Mouse (Mus musculus) CH12.LX (cell line): ENCODE data around the gene Pfdn6. TPM values are rescaled to one million over a fixed set of nuclear protein-coding genes. Genes with fewer than 3 reads are reported as not detected.

Source experiments
- DNase-seq: peaks from one replicate; pipeline ENCODE4 v3.0.0-alpha.2; 2013; ENCODE audit errors: extremely low read depth
- H3K27ac ChIP-seq: 2 replicates; pipeline ENCODE4 v1.5.1; 2012; ENCODE audit warnings: low read depth, mild to moderate bottlenecking, control low read depth, moderate library complexity; ENCODE audit not compliant: insufficient read depth
- H3K27me3 ChIP-seq: replicated peaks from 2 replicates; pipeline ENCODE3; 2012; ENCODE audit warnings: inconsistent platforms
- H3K36me3 ChIP-seq, 2 experiments: replicated peaks in 1 of 2; 2 replicates each; pipeline versions ENCODE3 to v1.6.1; 2012; ENCODE audit warnings: inconsistent platforms in 1 of 2, low read length in 1 of 2, mild to moderate bottlenecking in 1 of 2, mixed read lengths in 1 of 2, moderate library complexity in 1 of 2; ENCODE audit not compliant: control insufficient read depth in 1 of 2, insufficient read depth in 1 of 2
- H3K4me1 ChIP-seq, 2 experiments: 2 replicates each; pipeline ENCODE4 v1.6.1; 2012; ENCODE audit warnings: inconsistent platforms in 1 of 2, moderate library complexity in 1 of 2; ENCODE audit not compliant: insufficient read depth in 2 of 2, control insufficient read depth in 1 of 2
- H3K4me2 ChIP-seq: 2 replicates; pipeline ENCODE4 v1.6.1; 2012; ENCODE audit warnings: low read depth, mild to moderate bottlenecking, control low read depth; ENCODE audit not compliant: poor library complexity, insufficient read depth, severe bottlenecking
- H3K4me3 ChIP-seq, 3 experiments: fragments of 150-350 bp in 1 of 3; sonication (generic) in 1 of 3; replicated peaks in 1 of 3; 2 replicates each; pipeline versions ENCODE3 to v1.5.1; 2011 to 2012; ENCODE audit warnings: low read depth in 2 of 3, low read length in 2 of 3, mild to moderate bottlenecking in 2 of 3, moderate library complexity in 2 of 3, control low read depth in 1 of 3, improper control_type of control experiment in 1 of 3, inconsistent platforms in 1 of 3, mixed read lengths in 1 of 3; ENCODE audit not compliant: poor library complexity in 1 of 3
- H3K79me2 ChIP-seq: replicated peaks from 2 replicates; pipeline ENCODE4 v1.6.1; 2012; ENCODE audit warnings: mild to moderate bottlenecking, moderate library complexity; ENCODE audit not compliant: control insufficient read depth, poor library complexity, insufficient read depth, severe bottlenecking; ENCODE audit errors: extremely low read depth
- H3K9ac ChIP-seq: 2 replicates; pipeline ENCODE4 v1.6.1; 2012; ENCODE audit warnings: low read depth, mild to moderate bottlenecking, control low read depth, moderate library complexity; ENCODE audit not compliant: insufficient read depth
- H3K9me3 ChIP-seq: replicated peaks from 2 replicates; pipeline ENCODE3; 2012; ENCODE audit warnings: low read length, inconsistent platforms, mixed read lengths
- BHLHE40 ChIP-seq: IDR thresholded peaks from 2 replicates; pipeline ENCODE4 v1.6.1; 2011; ENCODE audit warnings: mild to moderate bottlenecking, low read depth, low read length, improper control_type of control experiment
- CHD1 ChIP-seq: IDR thresholded peaks from 2 replicates; pipeline ENCODE4 v1.6.1; 2012; ENCODE audit warnings: low read depth, low read length, improper control_type of control experiment, inconsistent platforms
- CHD2 ChIP-seq: IDR thresholded peaks from 2 replicates; pipeline ENCODE4 v1.6.1; 2011; ENCODE audit warnings: low read length, improper control_type of control experiment
- CTCF ChIP-seq, 2 experiments: IDR thresholded peaks in 1 of 2; conservative IDR thresholded peaks in 1 of 2; 2 replicates each; pipeline ENCODE4 v1.5.1; 2011 to 2012; ENCODE audit warnings: low read depth in 2 of 2, low read length in 2 of 2, improper control_type of control experiment in 1 of 2, inconsistent platforms in 1 of 2, mild to moderate bottlenecking in 1 of 2, moderate library complexity in 1 of 2
- E2F4 ChIP-seq: IDR thresholded peaks from 2 replicates; pipeline ENCODE4 v1.6.1; 2011; ENCODE audit warnings: low read depth, low read length, improper control_type of control experiment; ENCODE audit not compliant: insufficient replicate concordance
- ELF1 ChIP-seq: IDR thresholded peaks from 2 replicates; pipeline ENCODE4 v1.6.1; 2014; ENCODE audit warnings: low read depth, mild to moderate bottlenecking, inconsistent platforms, low read length, improper control_type of control experiment
- EP300 ChIP-seq: IDR thresholded peaks from 2 replicates; pipeline ENCODE4 v1.6.1; 2011; ENCODE audit warnings: low read length, improper control_type of control experiment
- ETS1 ChIP-seq: conservative IDR thresholded peaks from 2 replicates; pipeline ENCODE4 v1.6.1; 2012; ENCODE audit warnings: low read depth, mild to moderate bottlenecking, inconsistent platforms, low read length, improper control_type of control experiment, moderate library complexity
- GABPA ChIP-seq: IDR thresholded peaks from 2 replicates; pipeline ENCODE4 v1.6.1; 2012; ENCODE audit warnings: low read depth, low read length, improper control_type of control experiment, inconsistent platforms; ENCODE audit not compliant: insufficient replicate concordance
- HCFC1 ChIP-seq: IDR thresholded peaks from 2 replicates; pipeline ENCODE4 v1.6.1; 2012; ENCODE audit warnings: low read depth, mild to moderate bottlenecking, inconsistent platforms, low read length, improper control_type of control experiment
- IRF4 ChIP-seq: IDR thresholded peaks from 2 replicates; pipeline ENCODE4 v1.6.1; 2014; ENCODE audit warnings: low read depth, mild to moderate bottlenecking, inconsistent platforms, low read length, improper control_type of control experiment
- JUN ChIP-seq: IDR thresholded peaks from 2 replicates; pipeline ENCODE4 v1.6.1; 2011; ENCODE audit warnings: low read depth, mild to moderate bottlenecking, low read length, improper control_type of control experiment, moderate library complexity; ENCODE audit not compliant: insufficient read depth
- JUND ChIP-seq: conservative IDR thresholded peaks from 2 replicates; pipeline ENCODE4 v1.6.1; 2011; ENCODE audit warnings: low read depth, low read length, improper control_type of control experiment
- KAT2A ChIP-seq: IDR thresholded peaks from 2 replicates; pipeline ENCODE4 v1.6.1; 2012; ENCODE audit warnings: low read length, improper control_type of control experiment, inconsistent platforms; ENCODE audit not compliant: insufficient replicate concordance
- MAFK ChIP-seq: IDR thresholded peaks from 2 replicates; pipeline ENCODE4 v1.6.1; 2011; ENCODE audit warnings: low read length, improper control_type of control experiment; ENCODE audit not compliant: insufficient replicate concordance
- MAX ChIP-seq: IDR thresholded peaks from 2 replicates; pipeline ENCODE4 v1.6.1; 2011; ENCODE audit warnings: low read length, improper control_type of control experiment
- MAZ ChIP-seq: IDR thresholded peaks from 2 replicates; pipeline ENCODE4 v1.6.1; 2012; ENCODE audit warnings: low read depth, mild to moderate bottlenecking, inconsistent platforms, low read length, improper control_type of control experiment, moderate library complexity
- MEF2A ChIP-seq: IDR thresholded peaks from 2 replicates; pipeline ENCODE4 v1.6.1; 2014; ENCODE audit warnings: low read depth, mild to moderate bottlenecking, inconsistent platforms, low read length, improper control_type of control experiment, borderline replicate concordance
- MXI1 ChIP-seq: IDR thresholded peaks from 2 replicates; pipeline ENCODE4 v1.6.1; 2011; ENCODE audit warnings: mild to moderate bottlenecking, low read depth, low read length, improper control_type of control experiment
- MYC ChIP-seq: IDR thresholded peaks from 2 replicates; pipeline ENCODE4 v1.6.1; 2011; ENCODE audit warnings: low read depth, mild to moderate bottlenecking, improper control_type of control experiment, low read length
- NELFE ChIP-seq: IDR thresholded peaks from 2 replicates; pipeline ENCODE4 v1.6.1; 2011; ENCODE audit warnings: low read depth, low read length, improper control_type of control experiment
- NRF1 ChIP-seq: IDR thresholded peaks from 2 replicates; pipeline ENCODE4 v1.6.1; 2014; ENCODE audit warnings: low read depth, mild to moderate bottlenecking, inconsistent platforms, low read length, improper control_type of control experiment, moderate library complexity
- PAX5 ChIP-seq: IDR thresholded peaks from 2 replicates; pipeline ENCODE4 v1.6.1; 2012; ENCODE audit warnings: low read length, inconsistent platforms, mixed read lengths
- POLR2A ChIP-seq: IDR thresholded peaks from 2 replicates; pipeline ENCODE4 v1.6.1; 2011; ENCODE audit warnings: low read depth, mild to moderate bottlenecking, improper control_type of control experiment, low read length
- POLR2AphosphoS2 ChIP-seq: IDR thresholded peaks from 2 replicates; pipeline ENCODE4 v1.6.1; 2011; ENCODE audit warnings: low read depth, low read length, improper control_type of control experiment
- RAD21 ChIP-seq: IDR thresholded peaks from 2 replicates; pipeline ENCODE4 v1.6.1; 2011; ENCODE audit warnings: low read depth, mild to moderate bottlenecking, low read length, improper control_type of control experiment, moderate library complexity
- RCOR1 ChIP-seq: conservative IDR thresholded peaks from 2 replicates; pipeline ENCODE4 v1.6.1; 2012; ENCODE audit warnings: low read depth, mild to moderate bottlenecking, inconsistent platforms, low read length, improper control_type of control experiment
- SIN3A ChIP-seq: IDR thresholded peaks from 2 replicates; pipeline ENCODE4 v1.6.1; 2012; ENCODE audit warnings: low read length, improper control_type of control experiment, inconsistent platforms
- SMC3 ChIP-seq: IDR thresholded peaks from 2 replicates; pipeline ENCODE4 v1.6.1; 2011; ENCODE audit warnings: low read depth, low read length, improper control_type of control experiment
- TBP ChIP-seq: conservative IDR thresholded peaks from 2 replicates; pipeline ENCODE4 v1.6.1; 2011; ENCODE audit warnings: low read depth, low read length, improper control_type of control experiment
- TCF12 ChIP-seq: IDR thresholded peaks from 2 replicates; pipeline ENCODE4 v1.6.1; 2014; ENCODE audit warnings: low read depth, mild to moderate bottlenecking, inconsistent platforms, low read length, improper control_type of control experiment
- UBTF ChIP-seq: IDR thresholded peaks from 2 replicates; pipeline ENCODE4 v1.6.1; 2012; ENCODE audit warnings: low read depth, mild to moderate bottlenecking, inconsistent platforms, low read length, improper control_type of control experiment, moderate library complexity
- USF1 ChIP-seq: IDR thresholded peaks from 2 replicates; pipeline ENCODE4 v1.6.1; 2014; ENCODE audit warnings: low read depth, mild to moderate bottlenecking, inconsistent platforms, low read length, improper control_type of control experiment
- USF2 ChIP-seq: conservative IDR thresholded peaks from 2 replicates; pipeline ENCODE4 v1.6.1; 2011; ENCODE audit warnings: low read depth, low read length, improper control_type of control experiment
- ZC3H11A ChIP-seq: IDR thresholded peaks from 2 replicates; pipeline ENCODE4 v1.6.1; 2012; ENCODE audit warnings: low read depth, mild to moderate bottlenecking, inconsistent platforms, low read length, improper control_type of control experiment
- ZKSCAN1 ChIP-seq: IDR thresholded peaks from 2 replicates; pipeline ENCODE4 v1.6.1; 2012; ENCODE audit warnings: low read depth, inconsistent platforms, low read length, improper control_type of control experiment, borderline replicate concordance
- ZMIZ1 ChIP-seq: IDR thresholded peaks from 2 replicates; pipeline ENCODE4 v1.6.1; 2012; ENCODE audit warnings: low read depth, mild to moderate bottlenecking, inconsistent platforms, low read length, improper control_type of control experiment
- ZNF384 ChIP-seq: IDR thresholded peaks from 2 replicates; pipeline ENCODE4 v1.6.1; 2012; ENCODE audit warnings: low read depth, low read length, improper control_type of control experiment, inconsistent platforms
- dilution Hi-C: fragments of 300-500 bp; cut with MboI; formaldehyde crosslinking; loops from 2 replicates; pipeline ENCODE4 v1.14.3; 2020; ENCODE audit warnings: low sequenced_read_pairs; ENCODE audit not compliant: extremely low pct_unique_long_range_greater_than_20kb, extremely low pct_ligation_motif_present
- in situ Hi-C: fragments of 300-500 bp; cut with MboI; formaldehyde crosslinking; loops from 3 replicates; pipeline ENCODE4 v1.14.3; 2019; ENCODE audit warnings: low sequenced_read_pairs, low pct_ligation_motif_present, low pct_unique_long_range_greater_than_20kb, mixed read lengths
- polyA plus RNA-seq: library from polyadenylated mRNA; unstranded; fragments of >175 nt; gene quantifications from 2 replicates; pipeline ENCODE4 v1.2.1, GENCODE M21; 2012; ENCODE audit warnings: low read depth; ENCODE audit not compliant: insufficient read length
- total RNA-seq, 2 experiments: library from RNA; depleted of rRNA; stranded (reverse); fragments of 300-350 nt in 1 of 2; fragments of >200 nt in 1 of 2; gene quantifications; 2 replicates each; pipeline ENCODE4 v1.2.3; 2012 to 2014

Gene Pfdn6
- total and polyA plus RNA-seq, 3 experiments: 92.3 to 140 (median 109) TPM

GRCm38 (mm10) chr17:33915671-33916250 lies 24.4 kb downstream of the Pfdn6 start, which contains the start of the genes Tapbp and Zbtb22:
Tapbp (plus strand) TSS chr17:33915899.
Zbtb22 (plus strand) TSS chr17:33915904.
- TF ChIP-seq TCF12: peak; percentile 47
- TF ChIP-seq TBP: peak; percentile 37; the same call in 1 of the 2 replicates
- TF ChIP-seq POLR2A: peak; percentile 60
- TF ChIP-seq ZC3H11A: no peak
- TF ChIP-seq MAFK: no peak
- TF ChIP-seq ELF1: peak; percentile 89
- TF ChIP-seq MAZ: peak; percentile 96
- TF ChIP-seq ETS1: no peak
- TF ChIP-seq ZNF384: no peak
- no peak for TF ChIP-seq JUN
- TF ChIP-seq JUND: no peak
- TF ChIP-seq NELFE: no peak
- TF ChIP-seq EP300: no peak
- TF ChIP-seq CHD2: peak; percentile 90
- peak; percentile 43; the same call in 1 of the 2 replicates for TF ChIP-seq IRF4
- no peak; the same call in 1 of the 2 replicates for TF ChIP-seq POLR2AphosphoS2
- TF ChIP-seq E2F4: no peak
- TF ChIP-seq PAX5: no peak
- peak; percentile 46; the same call in 1 of the 2 replicates for TF ChIP-seq NRF1
- TF ChIP-seq MXI1: peak; percentile 85
- TF ChIP-seq USF1: no peak
- TF ChIP-seq ZMIZ1: no peak
- peak; percentile 64 for TF ChIP-seq USF2
- TF ChIP-seq RAD21: no peak
- no peak for TF ChIP-seq CTCF (conservative IDR thresholded peaks at IDR 0.05 in 1 of 2, IDR thresholded peaks at IDR 0.05 in 1 of 2; ENCODE audit: low read depth in 2 of 2, low read length in 2 of 2)
- TF ChIP-seq SIN3A: peak; percentile 100
- TF ChIP-seq SMC3: no peak
- TF ChIP-seq GABPA: no peak
- no peak for TF ChIP-seq BHLHE40
- TF ChIP-seq CHD1: no peak
- no peak for TF ChIP-seq UBTF
- TF ChIP-seq ZKSCAN1: no peak
- peak; percentile 79 for TF ChIP-seq HCFC1
- no peak for TF ChIP-seq MYC
- no peak for TF ChIP-seq KAT2A
- no peak for TF ChIP-seq MEF2A
- TF ChIP-seq RCOR1: no peak
- TF ChIP-seq MAX: no peak
- peaks cover 27 to 50% of the 10 kb centered on the region in 2 experiments for H3K4me1 ChIP-seq

More at GRCm38 (mm10) chr17:33915671-33916250, 24.4 kb downstream of the Pfdn6 start, which contains the start of the genes Tapbp and Zbtb22:
- H3K9me3 ChIP-seq: peaks cover 6% of the 10 kb centered on the region
- H3K79me2 ChIP-seq: peaks cover 9% of the 10 kb centered on the region
- dilution Hi-C loops (no loop called here), in situ Hi-C loops (no loop called here)
- peak within 1 kb of the TSS; percentile 62 for H3K4me2 ChIP-seq
- H3K36me3 ChIP-seq: peaks cover 49 to 61% of the 10 kb centered on the region in 2 experiments
- peak within 1 kb of the TSS; percentile 22; the same call in 1 of the 2 replicates for H3K27ac ChIP-seq
- DNase-seq: peak; percentile 98
- H3K9ac ChIP-seq: peak within 1 kb of the TSS; percentile 70
- no peaks in the 10 kb centered on the region for H3K27me3 ChIP-seq
- H3K4me3 ChIP-seq: peak within 1 kb of the TSS; percentile 58 to 62 (median 59)
